Mouse (Mus musculus) neural tube, embryonic 15.5 days (tissue): ENCODE results near the gene Gsn. TPM values are rescaled to one million over a fixed set of nuclear protein-coding genes. Genes with fewer than 3 reads are reported as not detected.

Experiments used
- ATAC-seq: fragments of 200-750 bp; cut with Nextera tagmentation; 2 replicates; pipeline ENCODE4 v1.8.0; 2017; ENCODE audit warnings: mild to moderate bottlenecking, moderate TSS enrichment, moderate library complexity; ENCODE audit not compliant: low FRiP score
- H3K27ac ChIP-seq: fragments of 300-500 bp; sonication (generic); replicated peaks from 2 replicates; pipeline ENCODE4 v1.5.1; 2015; ENCODE audit warnings: mild to moderate bottlenecking, inconsistent platforms
- H3K27me3 ChIP-seq: fragments of 300-500 bp; sonication (generic); replicated peaks from 2 replicates; pipeline ENCODE4 v1.6.1; 2015; ENCODE audit warnings: inconsistent platforms
- H3K36me3 ChIP-seq: fragments of 300-500 bp; sonication (generic); 2 replicates; pipeline ENCODE4 v1.6.1; 2015; ENCODE audit warnings: inconsistent platforms
- H3K4me1 ChIP-seq: fragments of 300-500 bp; sonication (generic); 2 replicates; pipeline ENCODE4 v1.6.1; 2015; ENCODE audit warnings: inconsistent platforms
- H3K4me2 ChIP-seq: fragments of 300-500 bp; sonication (generic); 2 replicates; pipeline ENCODE4 v1.6.1; 2015; ENCODE audit warnings: inconsistent platforms, mild to moderate bottlenecking, moderate library complexity
- H3K4me3 ChIP-seq: fragments of 300-500 bp; sonication (generic); replicated peaks from 2 replicates; pipeline ENCODE4 v1.5.1; 2015; ENCODE audit warnings: mild to moderate bottlenecking, inconsistent platforms
- H3K9ac ChIP-seq: fragments of 300-500 bp; sonication (generic); replicated peaks from 2 replicates; pipeline ENCODE4 v1.6.1; 2015; ENCODE audit warnings: mild to moderate bottlenecking, inconsistent platforms
- H3K9me3 ChIP-seq: fragments of 300-500 bp; sonication (generic); replicated peaks from 2 replicates; pipeline ENCODE4 v1.6.1; 2016; ENCODE audit warnings: inconsistent platforms
- WGBS: fragments of 180-500 bp; shearing (Covaris S2); methylation state at CpG from one replicate; pipeline ENCODE4 v1.1.7; 2015; ENCODE audit warnings: mixed read lengths; 5-methylcytosine and 5-hydroxymethylcytosine counted together
- polyA plus RNA-seq: library from polyadenylated mRNA; unstranded; fragments of >200 nt; fragmentation: Nextera tagmentation; extraction: Ambion mirVana; gene quantifications from 2 replicates; pipeline ENCODE4 v1.2.1, GENCODE M21; 2015

Gsn gene
- 38.4 and 59.2 TPM in 2 replicates for polyA plus RNA-seq

GRCm38 (mm10) chr2:35255885-35256833, at the start of gene Gsn:
TSS of gene Gsn (plus strand) at chr2:35256380.
- Histone ChIP-seq H3K9me3 (no peaks in the 10 kb centered on the region), H3K9ac (peak within 1 kb of the TSS; percentile 57), H3K27ac (no peak within 1 kb of the TSS), H3K4me2 (peak within 1 kb of the TSS; percentile 93), H3K36me3 (no peaks in the 10 kb centered on the region), H3K4me3 (peak within 1 kb of the TSS; percentile 55), H3K27me3 (peaks cover 21% of the 10 kb centered on the region; the same call in 1 of the 2 replicates), H3K4me1 (peaks cover 26% of the 10 kb centered on the region)
- WGBS, result 3% methylated on average over 54 of the region's 54 CpGs
- ATAC-seq, result peak; percentile 89

- no peak overlapping the region for H3K9ac ChIP-seq
- 92% methylated on average over 3 of the region's 3 CpGs for WGBS
- no peaks in the 10 kb centered on the region for H3K4me1 ChIP-seq
- H3K36me3 ChIP-seq, result no peaks in the 10 kb centered on the region
- no peaks in the 10 kb centered on the region for H3K27me3 ChIP-seq
- H3K9me3 ChIP-seq, result no peaks in the 10 kb centered on the region
- no peak for ATAC-seq
- no peak overlapping the region for H3K4me3 ChIP-seq
- no peak overlapping the region for H3K4me2 ChIP-seq
- no peak overlapping the region for H3K27ac ChIP-seq
Observed at GRCm38 (mm10) chr2:35206761-35207160, 49.4 kb upstream of the Gsn start.

GRCm38 (mm10) chr2:35208054-35208453, 48.1 kb upstream of the Gsn start:
- no peak for ATAC-seq
- H3K9ac ChIP-seq, result no peak overlapping the region
- H3K36me3 ChIP-seq, result no peaks in the 10 kb centered on the region
- WGBS, result 88% methylated on average over 3 of the region's 3 CpGs
- H3K27me3 ChIP-seq, result no peaks in the 10 kb centered on the region
- H3K4me2 ChIP-seq, result no peak overlapping the region
- H3K27ac ChIP-seq, result no peak overlapping the region
- no peaks in the 10 kb centered on the region for H3K9me3 ChIP-seq
- H3K4me1 ChIP-seq, result no peaks in the 10 kb centered on the region
- no peak overlapping the region for H3K4me3 ChIP-seq

GRCm38 (mm10) chr2:35208931-35209665, 47.1 kb upstream of the Gsn start:
- Histone ChIP-seq H3K36me3 (no peaks in the 10 kb centered on the region), H3K9me3 (no peaks in the 10 kb centered on the region), H3K4me1 (no peaks in the 10 kb centered on the region), H3K27me3 (no peaks in the 10 kb centered on the region), H3K27ac (no peak overlapping the region), H3K9ac (no peak overlapping the region), H3K4me3 (no peak overlapping the region), H3K4me2 (no peak overlapping the region)
- ATAC-seq, result no peak
- 76% methylated on average over 8 of the region's 8 CpGs for WGBS

- H3K27me3 ChIP-seq, result no peaks in the 10 kb centered on the region
- no peak for ATAC-seq
Observed at GRCm38 (mm10) chr2:35211681-35212080, 44.5 kb upstream of the Gsn start.

GRCm38 (mm10) chr2:35213345-35213910, 42.8 kb upstream of the Gsn start:
- Histone ChIP-seq H3K9me3 (no peaks in the 10 kb centered on the region), H3K4me3 (no peak overlapping the region), H3K36me3 (no peaks in the 10 kb centered on the region), H3K27ac (no peak overlapping the region), H3K27me3 (no peaks in the 10 kb centered on the region), H3K4me1 (peaks cover 8% of the 10 kb centered on the region; the same call in 1 of the 2 replicates), H3K9ac (no peak overlapping the region), H3K4me2 (no peak overlapping the region)
- ATAC-seq, result no peak
- 81% methylated on average over 12 of the region's 12 CpGs for WGBS

More at GRCm38 (mm10) chr2:35211681-35212080, 44.5 kb upstream of the Gsn start:
- no peak overlapping the region for H3K27ac ChIP-seq
- H3K36me3 ChIP-seq, result no peaks in the 10 kb centered on the region
- no peaks in the 10 kb centered on the region for H3K9me3 ChIP-seq
- 79% methylated on average over 3 of the region's 3 CpGs for WGBS
- no peak overlapping the region for H3K9ac ChIP-seq
- H3K4me2 ChIP-seq, result no peak overlapping the region
- H3K4me1 ChIP-seq, result peaks cover 8% of the 10 kb centered on the region; the same call in 1 of the 2 replicates
- H3K4me3 ChIP-seq, result no peak overlapping the region

- WGBS, result 2% methylated on average over 12 of the region's 12 CpGs
- Histone ChIP-seq H3K4me3 (no peak overlapping the region), H3K4me1 (peaks cover 8% of the 10 kb centered on the region; the same call in 1 of the 2 replicates), H3K27ac (0 out of 2 replicates have a peak overlapping the region, but pooled peaks have one; percentile 29), H3K4me2 (peak overlapping the region; percentile 38), H3K36me3 (no peaks in the 10 kb centered on the region), H3K9ac (no peak overlapping the region), H3K9me3 (no peaks in the 10 kb centered on the region), H3K27me3 (no peaks in the 10 kb centered on the region)
- ATAC-seq, result peak; percentile 57; the same call in 1 of the 2 replicates
Observed at GRCm38 (mm10) chr2:35214881-35215358, 41.3 kb upstream of the Gsn start.

- Histone ChIP-seq H3K4me1 (peaks cover 8% of the 10 kb centered on the region; the same call in 1 of the 2 replicates), H3K9ac (no peak overlapping the region), H3K4me3 (no peak overlapping the region), H3K36me3 (no peaks in the 10 kb centered on the region), H3K4me2 (peak overlapping the region; percentile 38), H3K9me3 (no peaks in the 10 kb centered on the region), H3K27me3 (no peaks in the 10 kb centered on the region), H3K27ac (no peak overlapping the region)
- WGBS, result 33% methylated on average over 14 of the region's 14 CpGs
- peak; percentile 35; the same call in 1 of the 2 replicates for ATAC-seq
Observed at GRCm38 (mm10) chr2:35215363-35215762, 40.8 kb upstream of the Gsn start.

- no peaks in the 10 kb centered on the region for H3K27me3 ChIP-seq
- 91% methylated on average over 2 of the region's 2 CpGs for WGBS
- no peaks in the 10 kb centered on the region for H3K36me3 ChIP-seq
- H3K4me2 ChIP-seq, result no peak overlapping the region
- H3K4me3 ChIP-seq, result no peak overlapping the region
- peaks cover 8% of the 10 kb centered on the region; the same call in 1 of the 2 replicates for H3K4me1 ChIP-seq
- H3K9ac ChIP-seq, result no peak overlapping the region
- H3K9me3 ChIP-seq, result no peaks in the 10 kb centered on the region
- ATAC-seq, result no peak
- no peak overlapping the region for H3K27ac ChIP-seq
Observed at GRCm38 (mm10) chr2:35216701-35217100, 39.5 kb upstream of the Gsn start.

GRCm38 (mm10) chr2:35218736-35219135, 37.4 kb upstream of the Gsn start:
- no peaks in the 10 kb centered on the region for H3K36me3 ChIP-seq
- H3K27me3 ChIP-seq, result no peaks in the 10 kb centered on the region
- WGBS, result 98% methylated on average over 3 of the region's 3 CpGs
- ATAC-seq, result no peak
- H3K9ac ChIP-seq, result no peak overlapping the region
- no peak overlapping the region for H3K4me3 ChIP-seq
- H3K9me3 ChIP-seq, result no peaks in the 10 kb centered on the region
- no peak overlapping the region for H3K27ac ChIP-seq
- H3K4me1 ChIP-seq, result peaks cover 16% of the 10 kb centered on the region; the same call in 1 of the 2 replicates
- no peak overlapping the region for H3K4me2 ChIP-seq

- no peaks in the 10 kb centered on the region for H3K9me3 ChIP-seq
- H3K36me3 ChIP-seq, result no peaks in the 10 kb centered on the region
- no peaks in the 10 kb centered on the region for H3K27me3 ChIP-seq
- H3K4me1 ChIP-seq, result 0 out of 2 replicates have a peak, but pooled peaks cover 8% of the 10 kb centered on the region
- H3K4me2 ChIP-seq, result no peak overlapping the region
- peak; percentile 28; the same call in 1 of the 2 replicates for ATAC-seq
- WGBS, result 47% methylated on average over 6 of the region's 6 CpGs
- no peak overlapping the region for H3K9ac ChIP-seq
- no peak overlapping the region for H3K4me3 ChIP-seq
- H3K27ac ChIP-seq, result no peak overlapping the region
Observed at GRCm38 (mm10) chr2:35222822-35223391, 33.3 kb upstream of the Gsn start.
